Mouse (Mus musculus) hindbrain, embryonic 15.5 days (tissue): ENCODE data around the gene Drg1. TPM values are rescaled to one million over a fixed set of nuclear protein-coding genes. Genes with fewer than 3 reads are reported as not detected.

ENCODE experiments used
- ATAC-seq: fragments of 200-750 bp; cut with Nextera tagmentation; 2 replicates; pipeline ENCODE4 v1.8.0; 2017; ENCODE audit warnings: low read depth, moderate number of reproducible peaks, moderate TSS enrichment; ENCODE audit not compliant: low FRiP score
- H3K27ac ChIP-seq: fragments of 300-500 bp; sonication (generic); replicated peaks from 2 replicates; pipeline ENCODE4 v1.5.1; 2015; ENCODE audit warnings: mild to moderate bottlenecking, inconsistent platforms
- H3K27me3 ChIP-seq: fragments of 300-500 bp; sonication (generic); 2 replicates; pipeline ENCODE4 v1.6.1; 2015; ENCODE audit warnings: control low read depth, inconsistent platforms
- H3K36me3 ChIP-seq: fragments of 300-500 bp; sonication (generic); 2 replicates; pipeline ENCODE4 v1.6.1; 2015; ENCODE audit warnings: control low read depth, inconsistent platforms
- H3K4me1 ChIP-seq: fragments of 300-500 bp; sonication (generic); replicated peaks from 2 replicates; pipeline ENCODE4 v1.6.1; 2015; ENCODE audit warnings: control low read depth, inconsistent platforms
- H3K4me2 ChIP-seq: fragments of 300-500 bp; sonication (generic); 2 replicates; pipeline ENCODE4 v1.6.1; 2015; ENCODE audit warnings: moderate library complexity, mild to moderate bottlenecking, inconsistent platforms
- H3K4me3 ChIP-seq: fragments of 300-500 bp; sonication (generic); 2 replicates; pipeline ENCODE4 v1.5.1; 2015; ENCODE audit warnings: mild to moderate bottlenecking, inconsistent platforms
- H3K9ac ChIP-seq: fragments of 300-500 bp; sonication (generic); 2 replicates; pipeline ENCODE4 v1.6.1; 2015; ENCODE audit warnings: inconsistent platforms
- H3K9me3 ChIP-seq: fragments of 300-500 bp; sonication (generic); 2 replicates; pipeline ENCODE4 v1.6.1; 2016; ENCODE audit warnings: control low read depth, inconsistent platforms
- WGBS: fragments of 180-500 bp; shearing (Covaris S2); methylation state at CpG from one replicate; pipeline ENCODE4 v1.1.7; 2015; 5-methylcytosine and 5-hydroxymethylcytosine counted together
- polyA plus RNA-seq: library from polyadenylated mRNA; unstranded; fragments of >200 nt; fragmentation: Nextera tagmentation; extraction: Ambion mirVana; gene quantifications from 2 replicates; pipeline ENCODE4 v1.2.1, GENCODE M21; 2015

The Drg1 gene
- polyA plus RNA-seq, 1 experiment from 2014 or later = 205 TPM

- Histone ChIP-seq H3K27ac (peak within 1 kb of the TSS; percentile 100), H3K9ac (peak within 1 kb of the TSS; percentile 98), H3K4me2 (peak within 1 kb of the TSS; percentile 98), H3K9me3 (no peaks in the 10 kb centered on the region), H3K27me3 (no peaks in the 10 kb centered on the region), H3K36me3 (0 out of 2 replicates have a peak, but pooled peaks cover 3% of the 10 kb centered on the region), H3K4me1 (peaks cover 51% of the 10 kb centered on the region), H3K4me3 (peak within 1 kb of the TSS; percentile 90)
- ATAC-seq = peak; percentile 12
- under 1% methylated on average over 41 of the region's 41 CpGs for WGBS
These were observed 22.5 kb upstream of the Drg1 start, which contains the start of gene Patz1 for GRCm38 (mm10) chr11:3288521-3289301. TSS of gene Patz1 (plus strand) at chr11:3288874.

GRCm38 (mm10) chr11:3287921-3288320 lies 21.7 kb upstream of the Drg1 start:
- 65% methylated on average over 5 of the region's 5 CpGs for WGBS
- Histone ChIP-seq H3K27ac (peak overlapping the region; percentile 100; the same call in 1 of the 2 replicates), H3K4me1 (peaks cover 43% of the 10 kb centered on the region), H3K4me2 (peak overlapping the region; percentile 98), H3K27me3 (no peaks in the 10 kb centered on the region), H3K9me3 (no peaks in the 10 kb centered on the region), H3K36me3 (no peaks in the 10 kb centered on the region), H3K4me3 (peak overlapping the region; percentile 90), H3K9ac (peak overlapping the region; percentile 98; the same call in 1 of the 2 replicates)
- no peak for ATAC-seq

DNA sequence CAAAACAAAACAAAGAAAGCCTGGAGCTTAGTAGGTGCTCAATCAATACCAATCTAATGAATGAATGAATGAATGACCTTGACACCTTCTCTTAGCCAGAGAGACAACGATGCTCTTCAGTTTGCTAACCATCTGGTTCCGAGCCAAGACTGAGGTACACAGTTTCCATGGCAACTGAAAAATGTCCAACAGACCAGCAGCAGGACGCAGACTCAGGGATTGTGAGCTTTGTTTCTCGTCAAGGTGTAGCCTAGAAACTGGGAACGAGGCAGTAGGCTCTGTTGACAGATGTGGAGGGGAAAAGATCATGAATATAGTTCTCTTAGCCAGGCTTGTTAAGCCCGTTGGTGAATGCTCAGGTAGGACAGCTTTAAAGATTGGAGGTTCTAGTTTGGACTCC lies 20.9 kb upstream of the Drg1 start:
- Histone ChIP-seq H3K9ac (no peak overlapping the region), H3K4me3 (no peak overlapping the region), H3K27ac (peak overlapping the region; percentile 56), H3K9me3 (no peaks in the 10 kb centered on the region), H3K36me3 (no peaks in the 10 kb centered on the region), H3K4me1 (peaks cover 36% of the 10 kb centered on the region), H3K27me3 (no peaks in the 10 kb centered on the region), H3K4me2 (no peak overlapping the region)
- 21% methylated on average over 6 of the region's 6 CpGs for WGBS
- no peak for ATAC-seq

GRCm38 (mm10) chr11:3285940-3286339 lies 19.7 kb upstream of the Drg1 start:
- Histone ChIP-seq H3K36me3 (no peaks in the 10 kb centered on the region), H3K9me3 (no peaks in the 10 kb centered on the region), H3K4me1 (peaks cover 24% of the 10 kb centered on the region), H3K4me2 (no peak overlapping the region), H3K4me3 (no peak overlapping the region), H3K9ac (no peak overlapping the region), H3K27ac (no peak overlapping the region), H3K27me3 (no peaks in the 10 kb centered on the region)
- no peak for ATAC-seq
- WGBS = 93% methylated on average over 3 of the region's 3 CpGs

- H3K27ac ChIP-seq = no peak overlapping the region
- H3K27me3 ChIP-seq = no peaks in the 10 kb centered on the region
- peaks cover 18% of the 10 kb centered on the region for H3K4me1 ChIP-seq
- H3K36me3 ChIP-seq = no peaks in the 10 kb centered on the region
- H3K4me2 ChIP-seq = no peak overlapping the region
- no peaks in the 10 kb centered on the region for H3K9me3 ChIP-seq
- WGBS = 93% methylated on average over 6 of the region's 6 CpGs
- no peak for ATAC-seq
- no peak overlapping the region for H3K9ac ChIP-seq
- H3K4me3 ChIP-seq = no peak overlapping the region
These were observed 17.4 kb upstream of the Drg1 start for GRCm38 (mm10) chr11:3283645-3284044.

DNA sequence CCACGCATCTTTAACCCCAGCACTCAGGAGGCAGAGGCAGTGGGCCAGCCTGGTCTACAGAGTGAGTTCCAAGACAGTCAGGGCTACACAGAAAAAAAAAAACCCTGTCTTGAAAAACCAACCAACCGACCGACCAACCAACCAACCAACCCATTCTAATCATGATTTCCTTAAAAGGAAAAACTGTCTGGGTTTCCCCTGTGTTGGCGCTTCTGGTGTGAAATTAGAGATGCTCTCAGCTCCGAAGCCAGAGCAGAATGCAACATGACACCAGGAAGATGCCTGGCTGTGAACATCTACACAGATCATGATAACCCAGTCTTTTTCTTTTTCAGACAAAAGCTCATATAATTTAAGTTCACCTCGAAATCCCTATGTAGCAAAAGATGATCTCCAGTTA lies 16.7 kb upstream of the Drg1 start:
- ATAC-seq = no peak
- Histone ChIP-seq H3K9ac (no peak overlapping the region), H3K27me3 (no peaks in the 10 kb centered on the region), H3K9me3 (no peaks in the 10 kb centered on the region), H3K4me3 (no peak overlapping the region), H3K4me1 (peaks cover 11% of the 10 kb centered on the region), H3K4me2 (no peak overlapping the region), H3K27ac (no peak overlapping the region), H3K36me3 (no peaks in the 10 kb centered on the region)
- 87% methylated on average over 6 of the region's 6 CpGs for WGBS

DNA sequence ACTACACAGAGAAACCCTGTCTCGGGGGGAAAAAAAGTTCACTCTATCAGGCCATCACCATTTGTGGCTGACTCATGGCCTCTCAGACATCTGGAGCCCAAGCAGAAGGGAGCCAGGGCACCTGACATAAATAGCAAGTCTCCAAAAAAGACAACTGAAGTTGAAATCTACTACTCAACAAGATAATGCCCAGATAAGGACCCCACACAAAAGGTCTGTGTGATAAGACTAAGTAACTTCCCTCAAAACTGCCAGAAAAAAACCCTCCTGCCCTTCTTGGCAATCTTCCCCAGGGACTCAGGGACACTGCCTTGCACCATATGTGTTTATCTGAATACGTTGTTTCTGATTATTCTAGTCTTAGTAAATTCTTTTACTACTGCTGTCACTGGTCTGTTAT lies 13.5 kb upstream of the Drg1 start:
- Histone ChIP-seq H3K9me3 (no peaks in the 10 kb centered on the region), H3K27ac (no peak overlapping the region), H3K27me3 (no peaks in the 10 kb centered on the region), H3K4me3 (no peak overlapping the region), H3K4me1 (no peaks in the 10 kb centered on the region), H3K9ac (no peak overlapping the region), H3K4me2 (no peak overlapping the region), H3K36me3 (no peaks in the 10 kb centered on the region)
- 79% methylated on average over 2 of the region's 2 CpGs for WGBS
- ATAC-seq = no peak

- Histone ChIP-seq H3K27me3 (no peaks in the 10 kb centered on the region), H3K9ac (no peak overlapping the region), H3K4me1 (no peaks in the 10 kb centered on the region), H3K27ac (no peak overlapping the region), H3K4me3 (no peak overlapping the region), H3K9me3 (no peaks in the 10 kb centered on the region), H3K36me3 (no peaks in the 10 kb centered on the region), H3K4me2 (no peak overlapping the region)
- no peak for ATAC-seq
- WGBS = 74% methylated on average over 5 of the region's 5 CpGs
These were observed 12.1 kb upstream of the Drg1 start for GRCm38 (mm10) chr11:3278351-3278750.

GRCm38 (mm10) chr11:3269241-3269640 lies 3.0 kb upstream of the Drg1 start:
- peaks cover 1% of the 10 kb centered on the region; the same call in 1 of the 2 replicates for H3K36me3 ChIP-seq
- H3K27ac ChIP-seq = no peak overlapping the region
- no peaks in the 10 kb centered on the region for H3K27me3 ChIP-seq
- no peak for ATAC-seq
- H3K9me3 ChIP-seq = no peaks in the 10 kb centered on the region
- WGBS = 47% methylated on average over 4 of the region's 4 CpGs
- H3K4me1 ChIP-seq = peaks cover 19% of the 10 kb centered on the region
- H3K9ac ChIP-seq = no peak overlapping the region
- no peak overlapping the region for H3K4me2 ChIP-seq
- no peak overlapping the region for H3K4me3 ChIP-seq

DNA sequence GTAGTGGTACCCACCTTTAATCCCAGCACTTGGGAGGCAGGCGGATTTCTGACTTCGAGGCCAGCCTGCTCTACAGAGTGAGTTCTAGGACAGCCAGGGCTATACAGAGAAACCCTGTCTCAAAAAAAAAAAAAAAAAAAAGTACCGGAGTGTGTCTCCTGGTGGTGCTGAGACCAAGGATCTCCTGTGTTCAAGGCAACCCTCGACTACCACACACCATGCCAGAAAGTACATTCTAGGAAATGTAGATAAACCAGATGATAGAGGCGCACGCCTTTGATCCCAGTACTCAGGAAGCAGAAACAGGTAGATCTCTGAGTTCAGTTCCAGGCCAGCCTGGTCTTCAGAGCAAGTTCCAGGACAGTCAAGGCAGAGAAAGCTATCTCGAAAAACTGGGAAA lies 918 bp upstream of the Drg1 start:
- no peak for ATAC-seq
- 50% methylated on average over 7 of the region's 7 CpGs for WGBS
- peak overlapping the region; percentile 94 for H3K27ac ChIP-seq

GRCm38 (mm10) chr11:3265291-3266078 lies 730 bp downstream of the Drg1 start:
- Histone ChIP-seq H3K4me2 (peak overlapping the region; percentile 69), H3K4me3 (peak overlapping the region; percentile 91), H3K36me3 (peaks cover 29% of the 10 kb centered on the region), H3K9me3 (no peaks in the 10 kb centered on the region), H3K27ac (peak overlapping the region; percentile 94), H3K9ac (peak overlapping the region; percentile 97), H3K27me3 (no peaks in the 10 kb centered on the region), H3K4me1 (peaks cover 30% of the 10 kb centered on the region)
- under 1% methylated on average over 26 of the region's 26 CpGs for WGBS
- ATAC-seq = no peak

More for the DNA sequence above, 918 bp upstream of the Drg1 start:
- Histone ChIP-seq H3K36me3 (peaks cover 15% of the 10 kb centered on the region), H3K4me1 (peaks cover 30% of the 10 kb centered on the region), H3K9me3 (no peaks in the 10 kb centered on the region), H3K4me2 (peak overlapping the region; percentile 69), H3K27me3 (no peaks in the 10 kb centered on the region), H3K4me3 (peak overlapping the region; percentile 91), H3K9ac (peak overlapping the region; percentile 97)

- no peaks in the 10 kb centered on the region for H3K27me3 ChIP-seq
- peaks cover 74% of the 10 kb centered on the region for H3K36me3 ChIP-seq
- H3K4me1 ChIP-seq = peaks cover 15% of the 10 kb centered on the region
- no peak overlapping the region for H3K27ac ChIP-seq
- H3K9ac ChIP-seq = no peak overlapping the region
- WGBS = 100% methylated on average over 1 of the region's 1 CpGs
- no peak overlapping the region for H3K4me3 ChIP-seq
- no peak overlapping the region for H3K4me2 ChIP-seq
- no peak for ATAC-seq
- no peaks in the 10 kb centered on the region for H3K9me3 ChIP-seq
These were observed 6.7 kb downstream of the Drg1 start for GRCm38 (mm10) chr11:3259537-3259936.
